Mouse (Mus musculus) liver (tissue): ENCODE data around the gene Gm4924.

Source experiments
- DNase-seq: peaks from one replicate; pipeline ENCODE4 v3.0.0-alpha.2; 2020; ENCODE audit warnings: mixed read lengths

Gene Gm4924

GRCm38 (mm10) chr10:82354083-82355010, at the start of gene Gm4924:
Gm4924 (plus strand) TSS chr10:82354255.
- peak; percentile 65 for DNase-seq

GRCm38 (mm10) chr10:82316482-82316881, 37.6 kb upstream of the Gm4924 start, which contains the start of gene 4932415D10Rik:
4932415D10Rik (minus strand) TSS chr10:82316582.
- no peak for DNase-seq

- no peak for DNase-seq
Observed at GRCm38 (mm10) chr10:82320134-82320533, 33.9 kb upstream of the Gm4924 start.

DNA sequence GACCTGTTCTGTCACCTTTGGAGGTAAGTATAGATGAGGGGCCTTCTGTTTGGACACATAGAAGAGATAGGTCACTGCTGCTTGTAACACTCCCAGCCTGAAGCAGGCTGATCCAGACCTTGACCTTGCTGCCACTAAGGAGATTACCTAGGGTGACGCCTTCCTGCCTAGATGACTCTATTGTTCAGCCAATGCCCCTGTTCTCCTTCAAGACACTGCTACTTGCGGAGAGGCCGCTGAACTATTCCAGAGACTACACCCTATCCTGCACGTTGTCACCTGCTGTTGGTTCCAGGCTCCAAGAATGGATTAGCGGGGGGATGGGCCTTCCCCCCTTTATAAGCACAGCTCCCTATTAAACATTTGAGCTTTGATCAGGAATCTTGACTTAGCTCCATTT, 24.2 kb upstream of the Gm4924 start:
- no peak for DNase-seq

DNA sequence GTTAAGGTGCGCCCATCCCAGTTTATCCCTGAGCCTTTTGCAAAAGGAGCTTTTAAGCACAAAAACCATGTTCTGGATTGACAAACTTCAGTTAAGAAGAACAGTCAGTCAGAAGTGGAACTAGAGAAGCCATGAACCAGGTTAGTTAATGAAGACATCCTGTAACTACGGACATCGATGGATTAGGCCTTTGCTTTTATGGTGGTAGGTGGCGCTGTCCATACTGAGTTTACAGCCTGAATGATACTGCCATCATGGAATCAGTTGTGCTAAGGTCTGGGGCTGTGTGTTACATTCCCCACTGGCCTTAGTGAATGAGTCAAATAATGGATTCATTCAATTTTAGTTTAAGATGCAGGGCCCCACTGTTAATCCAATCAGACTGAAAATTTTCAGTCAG, 1.3 kb downstream of the Gm4924 start:
- DNase-seq = no peak

- DNase-seq = no peak
Observed at GRCm38 (mm10) chr10:82361911-82362310, 7.9 kb downstream of the Gm4924 start.

- DNase-seq = no peak
Observed at GRCm38 (mm10) chr10:82382992-82383391, 28.9 kb downstream of the Gm4924 start.

GRCm38 (mm10) chr10:82409511-82409910, 55.5 kb downstream of the Gm4924 start:
- no peak for DNase-seq

GRCm38 (mm10) chr10:82423631-82424030, 69.6 kb downstream of the Gm4924 start:
- DNase-seq = no peak
